Mouse (Mus musculus) stomach, postnatal 0 days (tissue): ENCODE results near the gene Mlf2. TPM values are rescaled to one million over a fixed set of nuclear protein-coding genes. Genes with fewer than 3 reads are reported as not detected.
A peak's percentile ranks its signal among the peaks of the same experiment; 100 is the strongest.

Source experiments
- ATAC-seq: fragments of 200-750 bp; cut with Nextera tagmentation; 2 replicates; pipeline ENCODE4 v1.8.0; 2017; ENCODE audit not compliant: low FRiP score, low TSS enrichment
- DNase-seq: peaks from one replicate; pipeline ENCODE4 v3.0.0-alpha.2; 2016; ENCODE audit warnings: low spot score
- H3K27ac ChIP-seq: fragments of 300-500 bp; sonication (generic); replicated peaks from 2 replicates; pipeline ENCODE4 v1.5.1; 2014; ENCODE audit warnings: mild to moderate bottlenecking, control low read depth
- H3K27me3 ChIP-seq: fragments of 300-500 bp; sonication (generic); 2 replicates; pipeline ENCODE4 v1.6.1; 2014; ENCODE audit warnings: low read length; ENCODE audit not compliant: control insufficient read depth, insufficient read depth
- H3K36me3 ChIP-seq: fragments of 300-500 bp; sonication (generic); 2 replicates; pipeline ENCODE4 v1.6.1; 2014; ENCODE audit warnings: low read length, mixed read lengths; ENCODE audit not compliant: control insufficient read depth, insufficient read depth
- H3K4me1 ChIP-seq: fragments of 300-500 bp; sonication (generic); replicated peaks from 2 replicates; pipeline ENCODE4 v1.6.1; 2014; ENCODE audit warnings: antibody characterized with exemption; ENCODE audit not compliant: control insufficient read depth, insufficient read depth
- H3K4me2 ChIP-seq: fragments of 300-500 bp; sonication (generic); replicated peaks from 2 replicates; pipeline ENCODE4 v1.6.1; 2014; ENCODE audit warnings: low read depth, mild to moderate bottlenecking, control low read depth, moderate library complexity
- H3K4me3 ChIP-seq: fragments of 300-500 bp; sonication (generic); 2 replicates; pipeline ENCODE4 v1.5.1; 2014; ENCODE audit warnings: low read depth, low read length, control low read depth
- H3K9ac ChIP-seq: fragments of 300-500 bp; sonication (generic); 2 replicates; pipeline ENCODE4 v1.6.1; 2014; ENCODE audit warnings: mild to moderate bottlenecking, low read length, control low read depth, mixed read lengths
- H3K9me3 ChIP-seq: fragments of 300-500 bp; sonication (generic); 2 replicates; pipeline ENCODE4 v1.6.1; 2016; ENCODE audit warnings: low read length; ENCODE audit not compliant: control insufficient read depth
- CTCF ChIP-seq: IDR thresholded peaks from 2 replicates; pipeline ENCODE4 v1.5.1; 2016; ENCODE audit warnings: antibody characterized with exemption, low read depth, mild to moderate bottlenecking, moderate library complexity
- EP300 ChIP-seq: optimal IDR thresholded peaks from 2 replicates; pipeline ENCODE3; 2016; ENCODE audit warnings: antibody characterized with exemption
- WGBS: fragments of 180-500 bp; shearing (Covaris S2); extraction: QIAGEN DNeasy Blood & Tissue Kit; methylation state at CpG from one replicate; pipeline ENCODE4 v1.1.7; 2014; 5-methylcytosine and 5-hydroxymethylcytosine counted together
- polyA plus RNA-seq: library from polyadenylated mRNA; unstranded; fragments of >200 nt; fragmentation: Nextera tagmentation; extraction: Ambion mirVana; gene quantifications from 2 replicates; pipeline ENCODE4 v1.2.1, GENCODE M21; 2015

Gene Mlf2
- polyA plus RNA-seq, 1 experiment from 2014 or later, result 312 TPM

DNA sequence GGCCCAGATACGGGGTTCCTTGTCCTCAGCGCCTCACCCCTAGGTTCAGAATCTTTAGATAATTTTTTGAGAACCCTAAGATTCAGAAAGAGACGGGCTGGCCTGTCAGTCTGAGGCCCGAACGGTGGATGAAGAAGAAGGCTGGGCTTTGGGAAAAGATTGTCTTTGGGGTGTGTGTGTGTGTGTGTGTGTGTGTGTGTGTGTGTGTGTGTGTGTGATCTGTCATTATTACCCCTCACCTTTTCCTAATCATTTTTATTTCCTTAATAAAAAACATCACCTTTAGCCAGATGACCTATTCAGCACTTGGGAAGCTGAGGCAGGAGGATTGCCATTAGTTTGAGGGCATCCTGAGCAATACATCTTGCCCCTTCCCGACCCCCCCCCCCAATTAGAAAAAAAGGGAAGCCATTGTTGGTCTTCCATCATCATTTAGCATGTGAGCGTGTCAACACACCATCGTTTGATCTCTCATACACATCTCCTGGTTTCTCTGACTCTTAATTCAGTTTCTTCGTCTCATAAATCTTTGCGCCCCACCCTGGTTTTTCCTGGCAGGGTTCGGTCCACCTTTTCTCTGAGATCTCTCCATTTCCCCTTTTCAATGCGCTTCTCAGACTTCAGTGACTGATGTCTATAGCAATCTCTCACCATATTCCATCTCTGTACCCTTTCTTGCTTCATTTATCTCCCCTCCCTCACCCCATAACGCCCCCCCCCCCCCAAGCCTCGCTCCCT is 12.1 kb upstream of the Mlf2 start:
- Histone ChIP-seq H3K9ac (peak overlapping the region; percentile 13; the same call in 1 of the 2 replicates), H3K4me2 (peak overlapping the region; percentile 53), H3K36me3 (peaks cover 8% of the 10 kb centered on the region; the same call in 1 of the 2 replicates), H3K4me3 (peak overlapping the region; percentile 36), H3K27ac (peak overlapping the region; percentile 100), H3K9me3 (no peaks in the 10 kb centered on the region), H3K27me3 (no peaks in the 10 kb centered on the region), H3K4me1 (peaks cover 12% of the 10 kb centered on the region; the same call in 1 of the 2 replicates)
- no peak for DNase-seq
- no peak for TF ChIP-seq EP300
- no peak for TF ChIP-seq CTCF
- 15% methylated on average over 13 of the region's 14 CpGs for WGBS
- ATAC-seq, result no peak

DNA sequence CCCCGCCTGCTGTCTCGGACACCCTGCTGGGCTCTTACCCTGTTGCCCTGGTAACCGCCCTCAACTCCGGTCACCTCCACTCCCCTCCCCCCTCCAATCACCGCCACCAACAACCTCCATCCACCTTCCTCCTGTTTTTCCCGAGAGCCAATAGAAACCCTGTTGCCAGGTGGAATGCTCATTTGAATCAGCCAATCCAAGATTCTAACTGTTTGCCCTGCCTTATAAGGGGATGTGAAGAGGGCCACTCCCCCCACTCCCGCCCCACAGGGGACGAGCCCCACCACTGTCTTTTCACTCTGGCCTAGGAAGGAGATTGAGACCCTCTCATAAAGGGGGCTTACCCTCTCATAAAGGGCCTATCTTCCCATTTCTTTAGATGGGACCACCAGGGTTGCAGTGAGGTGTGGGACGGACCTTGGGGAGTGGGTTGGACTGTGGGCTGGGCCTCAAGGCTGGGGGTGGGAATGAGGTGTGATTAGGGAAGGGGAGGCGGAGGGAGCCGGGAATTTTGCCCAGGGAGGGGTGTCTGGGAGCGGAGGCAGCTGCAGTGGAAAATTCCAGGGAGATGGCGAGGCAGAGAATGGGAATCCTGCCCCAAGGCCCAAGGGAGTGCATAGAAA is 11.4 kb upstream of the Mlf2 start, which contains the start of gene Ptms:
Gene Ptms, minus strand, starts transcription at position 409 of the 623 bp plus-strand sequence.
- Histone ChIP-seq H3K4me3 (peak within 1 kb of the TSS; percentile 36), H3K9me3 (no peaks in the 10 kb centered on the region), H3K9ac (peak within 1 kb of the TSS; percentile 41), H3K4me2 (peak within 1 kb of the TSS; percentile 53), H3K4me1 (peaks cover 11% of the 10 kb centered on the region; the same call in 1 of the 2 replicates), H3K27ac (peak within 1 kb of the TSS; percentile 100), H3K27me3 (no peaks in the 10 kb centered on the region), H3K36me3 (peaks cover 1% of the 10 kb centered on the region; the same call in 1 of the 2 replicates)
- DNase-seq, result peak; percentile 93
- TF ChIP-seq CTCF (no peak), EP300 (peak; percentile 41)
- peak; percentile 80 for ATAC-seq
- 1% methylated on average over 13 of the region's 13 CpGs for WGBS

DNA sequence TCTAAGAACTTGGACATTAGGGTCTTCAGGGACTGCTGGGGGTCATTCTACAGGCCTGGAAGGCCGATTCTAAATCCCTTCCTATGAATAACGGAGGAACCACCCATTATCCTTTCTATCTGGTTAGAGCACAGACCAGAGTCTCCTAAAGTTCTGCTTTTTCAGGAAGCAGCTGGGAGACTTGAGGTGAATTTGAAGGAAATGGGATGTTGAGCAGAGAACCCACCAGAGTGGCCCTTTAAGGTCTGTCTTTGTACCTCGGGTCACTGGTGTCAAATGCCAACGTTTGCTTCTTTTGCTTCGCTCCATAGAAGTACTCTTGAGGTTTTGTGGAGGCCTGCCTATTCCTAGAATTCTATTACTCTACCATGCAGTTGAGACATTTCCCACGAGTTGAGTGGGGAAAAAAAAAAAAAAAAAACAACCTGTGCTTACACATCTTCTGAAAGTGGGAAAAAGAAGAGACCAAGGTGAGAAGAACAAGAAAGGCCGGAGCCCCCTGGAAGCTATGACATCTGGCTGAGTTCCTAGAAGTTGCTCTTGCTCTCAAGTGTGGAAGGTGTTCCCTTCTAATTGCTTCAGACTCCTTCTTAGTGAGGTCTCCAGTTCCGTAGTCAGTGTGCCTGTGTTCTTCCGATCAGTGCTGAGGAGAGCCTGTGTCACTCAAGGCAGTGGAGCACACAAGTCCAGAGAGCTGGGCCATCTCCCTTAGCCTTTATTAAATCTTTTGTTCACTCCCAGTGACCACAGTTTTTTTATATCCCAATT is 10.7 kb upstream of the Mlf2 start:
- Histone ChIP-seq H3K4me1 (peaks cover 9% of the 10 kb centered on the region; the same call in 1 of the 2 replicates), H3K27me3 (no peaks in the 10 kb centered on the region), H3K4me3 (no peak overlapping the region), H3K27ac (peak overlapping the region; percentile 95), H3K9ac (peak overlapping the region; percentile 41), H3K36me3 (no peaks in the 10 kb centered on the region), H3K4me2 (peak overlapping the region; percentile 53), H3K9me3 (no peaks in the 10 kb centered on the region)
- TF ChIP-seq CTCF (no peak), EP300 (no peak)
- WGBS, result 23% methylated on average over 9 of the region's 9 CpGs
- peak; percentile 12 for DNase-seq
- no peak for ATAC-seq

DNA sequence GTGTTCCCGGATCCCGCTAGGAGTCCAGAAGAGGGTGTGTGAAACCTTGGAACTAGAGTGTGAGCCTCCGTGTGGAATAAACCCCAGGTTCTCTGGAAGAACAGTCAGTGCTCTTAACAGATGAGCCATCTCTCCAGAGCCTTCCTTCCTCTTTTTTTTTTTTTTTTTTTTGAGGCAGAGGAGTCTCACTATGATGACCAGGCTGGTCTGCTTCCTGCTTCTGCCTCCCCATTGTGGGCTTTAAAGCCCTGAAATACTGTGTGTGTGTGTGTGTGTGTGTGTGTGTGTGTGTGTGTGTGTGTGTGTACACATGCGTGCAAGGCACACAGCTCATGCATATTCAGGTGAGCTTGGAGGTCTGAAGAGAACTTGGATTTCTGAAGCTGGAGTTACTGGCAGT is 9.6 kb upstream of the Mlf2 start:
- peak; percentile 13 for DNase-seq
- no peaks in the 10 kb centered on the region for H3K36me3 ChIP-seq
- TF ChIP-seq EP300 (no peak), CTCF (no peak)
- WGBS, result 56% methylated on average over 4 of the region's 4 CpGs
- H3K4me2 ChIP-seq, result no peak overlapping the region
- H3K27me3 ChIP-seq, result no peaks in the 10 kb centered on the region
- H3K9me3 ChIP-seq, result no peaks in the 10 kb centered on the region
- ATAC-seq, result no peak
- 0 out of 2 replicates have a peak overlapping the region, but pooled peaks have one; percentile 95 for H3K27ac ChIP-seq
- H3K4me1 ChIP-seq, result peaks cover 5% of the 10 kb centered on the region; the same call in 1 of the 2 replicates
- H3K9ac ChIP-seq, result no peak overlapping the region; the same call in 1 of the 2 replicates
- H3K4me3 ChIP-seq, result no peak overlapping the region

DNA sequence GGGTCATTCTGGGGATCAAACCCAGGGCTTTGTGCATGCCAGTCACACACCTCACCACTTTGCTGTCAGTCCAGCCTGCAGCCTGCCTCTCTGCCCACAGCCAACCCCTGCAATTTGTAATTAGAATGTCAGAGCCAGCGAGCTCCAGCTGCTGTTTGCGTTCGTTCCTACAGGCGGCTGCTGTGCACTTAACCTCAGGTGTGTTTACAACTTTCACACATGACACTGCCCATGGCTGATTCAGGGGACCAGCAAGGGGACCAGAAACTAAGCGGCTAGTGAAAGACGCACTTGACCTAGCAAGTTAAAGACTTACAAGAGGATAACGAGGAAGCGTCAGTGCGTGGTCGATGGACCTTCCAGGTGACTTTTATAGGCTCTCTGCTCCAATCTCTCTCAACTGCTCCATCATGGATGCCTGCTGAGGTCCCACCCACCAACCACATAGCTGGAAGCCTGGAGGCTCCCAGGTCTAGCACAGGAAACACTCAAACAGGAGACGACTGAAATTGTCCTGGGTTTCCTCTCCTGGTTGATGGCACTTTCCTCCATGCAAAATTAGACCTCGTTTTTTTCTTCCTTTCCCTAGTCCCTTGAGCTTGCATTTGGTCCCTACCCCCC is 5.9 kb upstream of the Mlf2 start:
- TF ChIP-seq CTCF (peak; percentile 54), EP300 (no peak)
- Histone ChIP-seq H3K9ac (peak overlapping the region; percentile 60), H3K27me3 (no peaks in the 10 kb centered on the region), H3K4me2 (peak overlapping the region; percentile 55), H3K4me3 (peak overlapping the region; percentile 37), H3K9me3 (no peaks in the 10 kb centered on the region), H3K4me1 (peaks cover 5% of the 10 kb centered on the region; the same call in 1 of the 2 replicates), H3K36me3 (no peaks in the 10 kb centered on the region), H3K27ac (peak overlapping the region; percentile 97)
- DNase-seq (peak; percentile 78), ATAC-seq (peak; percentile 66)
- WGBS, result 13% methylated on average over 12 of the region's 12 CpGs
